Mouse (Mus musculus) left cerebral cortex, adult 11 months (tissue): ENCODE data around the gene Tmem269.
A peak's percentile ranks its signal among the peaks of the same experiment; 100 is the strongest.

Experiments used
- DNase-seq: peaks from one replicate; pipeline ENCODE4 v3.0.0; 2022; ENCODE audit warnings: low spot score

Tmem269 gene

DNA sequence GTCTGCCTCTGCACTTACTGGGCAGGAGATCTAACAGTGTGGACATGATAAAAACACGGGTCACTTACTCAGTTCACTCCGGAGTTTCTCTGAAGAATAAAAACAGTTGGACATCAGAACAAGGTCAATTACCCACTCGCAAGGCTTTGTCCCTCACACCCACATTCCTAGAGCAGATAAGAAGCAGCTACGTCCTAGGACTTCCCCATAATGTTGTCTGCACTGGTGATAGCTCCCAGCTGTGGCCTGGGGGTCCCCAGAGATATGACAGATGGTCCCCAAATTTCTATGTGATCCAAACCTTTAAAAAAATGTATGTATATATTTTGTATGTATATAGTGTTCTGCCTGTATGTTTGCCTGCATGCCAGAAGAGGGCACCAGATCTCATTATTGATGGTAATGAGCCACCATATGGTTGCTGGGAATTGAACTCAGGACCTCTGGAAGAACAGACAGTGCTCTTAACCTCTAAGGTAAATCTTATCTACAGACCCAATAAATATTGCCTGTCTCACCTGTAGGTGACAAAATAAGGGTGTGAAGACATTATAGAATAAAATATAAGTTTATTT lies 37.8 kb downstream of the Tmem269 start:
- DNase-seq, result no peak

GRCm38 (mm10) chr4:119178331-119178730 lies 39.7 kb downstream of the Tmem269 start:
- DNase-seq, result no peak

DNA sequence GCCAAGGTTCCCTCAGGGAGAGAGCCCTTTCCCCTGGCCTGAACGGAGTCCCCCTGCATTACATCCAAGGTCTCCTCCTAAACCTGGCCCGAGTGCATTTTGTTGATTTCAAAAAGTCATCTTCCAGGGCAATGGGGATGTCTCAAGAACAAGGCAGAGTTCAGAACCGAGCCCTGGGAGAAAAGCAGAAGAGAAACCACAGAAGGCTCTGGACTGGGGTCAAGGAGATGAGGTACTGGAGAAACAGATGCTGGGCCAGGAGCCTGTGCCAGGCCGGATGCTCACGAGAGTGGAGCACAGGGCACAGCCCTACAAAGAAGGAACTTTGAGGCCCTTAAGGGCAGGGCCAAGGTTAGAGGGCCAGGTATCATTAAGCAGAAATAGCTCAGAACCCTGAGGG lies 40.3 kb downstream of the Tmem269 start:
- DNase-seq, result no peak

DNA sequence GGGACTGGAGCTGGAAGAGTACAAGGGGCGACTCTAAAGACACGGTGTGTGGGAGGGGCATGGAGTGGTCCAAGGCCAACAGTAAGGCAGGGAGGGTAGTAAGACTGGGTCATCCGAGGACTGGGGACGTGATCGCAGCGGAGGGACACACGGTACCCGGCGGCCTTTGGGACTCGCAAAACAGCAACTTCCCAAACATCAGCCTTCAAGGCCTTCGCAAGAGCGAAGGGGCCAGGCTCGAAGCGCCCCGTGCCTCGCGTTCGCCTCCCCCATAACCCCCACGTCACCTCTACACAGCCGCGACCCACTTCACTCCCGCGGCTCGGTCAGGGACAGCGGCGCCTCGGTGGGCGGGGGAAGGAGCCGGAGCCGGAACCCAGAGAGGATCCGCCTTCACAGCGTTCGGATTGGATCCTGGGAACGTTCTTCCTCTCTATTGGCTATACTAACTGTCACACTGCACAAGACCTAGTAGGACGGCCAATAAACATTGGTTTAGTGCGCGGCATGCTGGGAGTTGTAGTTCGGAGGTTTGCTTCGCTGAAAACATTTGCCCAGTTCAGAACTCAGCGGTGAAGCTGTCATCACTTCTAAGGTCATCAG lies 44.1 kb downstream of the Tmem269 start, which contains the start of gene Zfp691:
Gene Zfp691, minus strand, starts transcription at position 345 of the 603 bp plus-strand sequence.
- DNase-seq, result peak; percentile 97

GRCm38 (mm10) chr4:119172919-119173650 lies 44.9 kb downstream of the Tmem269 start:
- no peak for DNase-seq

- peak; percentile 75 for DNase-seq
Measured at GRCm38 (mm10) chr4:119167663-119168062, 50.4 kb downstream of the Tmem269 start.

DNA sequence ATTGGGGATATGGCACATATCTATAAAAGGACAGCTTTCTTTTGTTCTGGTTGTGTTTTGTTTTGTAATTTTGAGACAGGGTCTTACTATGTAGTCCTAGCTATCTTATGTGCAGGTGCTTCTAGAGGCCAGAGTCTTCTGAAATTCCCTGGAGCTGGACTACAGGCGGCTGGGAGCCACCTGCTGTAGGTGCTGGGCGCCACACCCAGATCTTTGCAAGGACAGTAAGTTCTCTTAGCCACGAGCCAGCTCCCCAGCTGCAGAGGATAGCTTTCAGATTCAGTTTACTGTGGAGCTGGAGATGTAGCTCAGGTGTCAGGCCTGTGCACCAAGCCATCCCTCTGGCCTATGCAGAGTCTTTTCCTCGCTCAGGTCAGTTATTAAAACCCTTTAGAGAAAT lies 50.9 kb downstream of the Tmem269 start:
- DNase-seq, result no peak

DNA sequence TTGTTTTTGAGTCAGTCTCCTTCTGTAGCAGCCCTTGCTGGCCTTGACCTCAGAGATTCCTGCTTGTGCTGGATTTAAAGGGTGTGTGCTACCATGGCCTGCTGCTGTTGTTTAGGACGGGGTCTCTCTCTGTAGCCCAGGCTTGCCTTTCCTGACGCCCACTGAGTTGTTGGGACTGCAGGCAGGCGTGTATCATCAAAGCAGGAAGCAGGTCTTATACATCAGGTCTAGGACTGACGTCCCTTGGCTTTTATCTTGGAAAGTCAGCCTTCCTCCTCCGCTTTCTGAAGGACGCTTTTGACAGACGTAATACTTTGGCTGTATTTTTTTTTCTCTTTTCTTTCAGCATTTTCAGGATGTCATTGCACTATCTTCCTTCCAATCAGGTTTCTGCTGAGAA lies 52.1 kb downstream of the Tmem269 start:
- no peak for DNase-seq

DNA sequence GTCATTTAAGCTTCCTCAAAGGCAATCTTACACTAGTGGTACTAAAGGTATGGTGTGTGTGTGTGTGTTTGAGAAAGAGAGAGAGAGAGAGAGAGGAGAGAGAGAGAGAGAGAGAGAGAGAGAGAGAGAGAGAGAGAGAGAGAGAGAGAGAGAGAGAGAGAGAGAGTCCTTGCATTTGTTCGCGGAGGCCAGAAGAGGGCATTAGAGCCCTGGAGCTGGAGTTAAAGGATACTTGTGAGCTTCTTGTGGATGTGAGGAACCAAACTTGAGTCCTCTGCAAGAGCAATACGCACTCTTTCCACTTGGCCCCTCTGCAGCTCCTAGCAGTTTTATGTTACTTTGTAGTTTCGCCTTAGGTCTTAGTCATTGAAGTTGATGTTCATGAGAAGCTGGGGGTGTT lies 55.0 kb downstream of the Tmem269 start:
- no peak for DNase-seq

- DNase-seq, result no peak
Measured at GRCm38 (mm10) chr4:119161358-119161757, 56.7 kb downstream of the Tmem269 start.

DNA sequence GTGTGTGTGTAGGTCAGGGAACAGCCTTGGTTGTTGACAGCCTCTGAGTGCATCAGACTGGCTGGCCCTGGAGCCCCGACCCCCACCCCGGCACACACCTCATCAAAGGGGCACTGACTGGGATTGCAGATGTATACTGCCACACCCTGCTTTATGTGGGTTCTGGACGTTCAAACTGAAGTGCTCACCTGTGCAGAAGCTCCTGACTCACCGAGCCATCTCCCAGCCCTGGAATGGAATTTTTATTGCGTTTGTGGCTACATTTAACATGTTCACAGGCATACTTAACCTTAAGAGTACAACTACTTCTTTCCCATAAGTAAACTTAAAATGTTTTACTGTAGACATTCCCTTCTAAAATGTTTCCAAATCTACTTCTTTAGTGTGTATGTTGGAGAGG lies 60.1 kb downstream of the Tmem269 start:
- no peak for DNase-seq

GRCm38 (mm10) chr4:119157186-119157585 lies 60.8 kb downstream of the Tmem269 start:
- no peak for DNase-seq
